Mouse (Mus musculus) gastrocnemius, adult 2 months (tissue): Measurements from ENCODE around the gene Nedd9. TPM values are rescaled to one million over a fixed set of nuclear protein-coding genes. Genes with fewer than 3 reads are reported as not detected.

Source experiments
- DNase-seq: peaks from one replicate; pipeline ENCODE4 v3.0.0; 2022
- H3K27ac ChIP-seq: fragments of 200-600 bp; 2 replicates; pipeline ENCODE4 v1.8.1; 2022; ENCODE audit warnings: mild to moderate bottlenecking
- H3K4me3 ChIP-seq: fragments of 200-600 bp; 2 replicates; pipeline ENCODE4 v1.8.1; 2022; ENCODE audit warnings: mild to moderate bottlenecking, moderate library complexity
- CTCF ChIP-seq: fragments of 200-600 bp; IDR thresholded peaks from 2 replicates; pipeline ENCODE4 v1.8.1; 2022; ENCODE audit warnings: antibody characterized with exemption, mild to moderate bottlenecking, moderate library complexity
- intact Hi-C: fragments of 180-260 bp; cut with DNase I; formaldehyde crosslinking; loops from one replicate; pipeline ENCODE4 v1.15.1; 2025
- total RNA-seq, 2 experiments: library from RNA; stranded (reverse); gene quantifications; 2 replicates each; pipeline ENCODE4 v1.2.3; 2021

The Nedd9 gene
- total RNA-seq, 2 experiments from 2014 or later = 4.2 to 11.2 TPM

- intact Hi-C loops = loop anchor here (5.0 to 10.0 kb wide), 2 partner anchors 155 to 332 kb away; no protein-coding TSS in a partner anchor
- Histone ChIP-seq H3K27ac (no peak overlapping the region), H3K4me3 (no peak overlapping the region)
- no peak for TF ChIP-seq CTCF
- DNase-seq = no peak
These were observed 187.1 kb downstream of the Nedd9 start for GRCm38 (mm10) chr13:41300037-41300436.

- no peak for DNase-seq
- intact Hi-C loops = no loop called here
- TF ChIP-seq CTCF = no peak
- Histone ChIP-seq H3K27ac (no peak overlapping the region), H3K4me3 (no peak overlapping the region)
These were observed 188.2 kb downstream of the Nedd9 start for GRCm38 (mm10) chr13:41298996-41299395.

GRCm38 (mm10) chr13:41298533-41298932 lies 188.6 kb downstream of the Nedd9 start:
- intact Hi-C loops = no loop called here
- no peak; the same call in 1 of the 2 replicates for TF ChIP-seq CTCF

GRCm38 (mm10) chr13:41296396-41296795 lies 190.8 kb downstream of the Nedd9 start:
- no peak for TF ChIP-seq CTCF
- DNase-seq = no peak
- Histone ChIP-seq H3K27ac (peak overlapping the region; percentile 74), H3K4me3 (no peak overlapping the region)
- intact Hi-C loops = no loop called here

More at GRCm38 (mm10) chr13:41298533-41298932, 188.6 kb downstream of the Nedd9 start:
- DNase-seq = no peak
- no peak overlapping the region for H3K27ac ChIP-seq
- no peak overlapping the region for H3K4me3 ChIP-seq

GRCm38 (mm10) chr13:41295886-41296285 lies 191.3 kb downstream of the Nedd9 start:
- no peak for TF ChIP-seq CTCF
- no peak for DNase-seq
- intact Hi-C loops = no loop called here
- Histone ChIP-seq H3K4me3 (peak overlapping the region; percentile 29; the same call in 1 of the 2 replicates), H3K27ac (peak overlapping the region; percentile 74)

- Histone ChIP-seq H3K27ac (no peak overlapping the region), H3K4me3 (no peak overlapping the region)
- no peak for TF ChIP-seq CTCF
- DNase-seq = no peak
- intact Hi-C loops = no loop called here
These were observed 193.6 kb downstream of the Nedd9 start for GRCm38 (mm10) chr13:41293595-41293994.

- TF ChIP-seq CTCF = no peak
- DNase-seq = no peak
- H3K27ac ChIP-seq = no peak overlapping the region
- intact Hi-C loops = no loop called here
- H3K4me3 ChIP-seq = no peak overlapping the region
These were observed 195.6 kb downstream of the Nedd9 start for GRCm38 (mm10) chr13:41291466-41291974.

- intact Hi-C loops = no loop called here
- no peak for TF ChIP-seq CTCF
- no peak overlapping the region for H3K4me3 ChIP-seq
- no peak overlapping the region for H3K27ac ChIP-seq
- no peak for DNase-seq
These were observed 200.9 kb downstream of the Nedd9 start for GRCm38 (mm10) chr13:41286285-41286684.

- no peak for TF ChIP-seq CTCF
- Histone ChIP-seq H3K4me3 (no peak overlapping the region), H3K27ac (no peak overlapping the region)
- intact Hi-C loops = no loop called here
- no peak for DNase-seq
These were observed 201.7 kb downstream of the Nedd9 start for GRCm38 (mm10) chr13:41285448-41285847.

- peak; percentile 70 for DNase-seq
- Histone ChIP-seq H3K27ac (no peak overlapping the region), H3K4me3 (no peak overlapping the region)
- peak; percentile 80 for TF ChIP-seq CTCF
- intact Hi-C loops = loop anchor here (1.0 to 5.0 kb wide), 2 partner anchors 289 to 349 kb away; no protein-coding TSS in a partner anchor
These were observed 203.9 kb downstream of the Nedd9 start for GRCm38 (mm10) chr13:41283256-41283655.

GRCm38 (mm10) chr13:41280696-41281095 lies 206.5 kb downstream of the Nedd9 start:
- no peak overlapping the region for H3K27ac ChIP-seq
- no peak for DNase-seq
- no peak for TF ChIP-seq CTCF
- H3K4me3 ChIP-seq = no peak overlapping the region
- intact Hi-C loops = loop anchor here (5.0 kb wide), 1 partner anchor 352 kb away; no protein-coding TSS in a partner anchor

GRCm38 (mm10) chr13:41273927-41274650 lies 213.1 kb downstream of the Nedd9 start, which contains the start of gene Gm17364:
Gene Gm17364 (minus strand): TSS chr13:41273977.
- Histone ChIP-seq H3K27ac (no peak within 1 kb of the TSS), H3K4me3 (no peak within 1 kb of the TSS)
- intact Hi-C loops = no loop called here
- no peak for TF ChIP-seq CTCF
- DNase-seq = no peak

GRCm38 (mm10) chr13:41267827-41268408 lies 219.2 kb downstream of the Nedd9 start:
- TF ChIP-seq CTCF = no peak
- H3K27ac ChIP-seq = no peak overlapping the region
- H3K4me3 ChIP-seq = no peak overlapping the region
- DNase-seq = no peak
- intact Hi-C loops = no loop called here
